Mouse (Mus musculus): ENCODE data around the gene Lrrc45. TPM values are rescaled to one million over a fixed set of nuclear protein-coding genes. Genes with fewer than 3 reads are reported as not detected.
A peak's percentile ranks its signal among the peaks of the same experiment; 100 is the strongest.
"Not testable (repeated sequence)": the region's sequence is repeated elsewhere in the genome, so short reads cannot be mapped to it uniquely, and the experiment has no call there.

Lrrc45 gene
- polyA plus RNA-seq, 1 experiment from 2014 or later: 66.0 TPM

DNA sequence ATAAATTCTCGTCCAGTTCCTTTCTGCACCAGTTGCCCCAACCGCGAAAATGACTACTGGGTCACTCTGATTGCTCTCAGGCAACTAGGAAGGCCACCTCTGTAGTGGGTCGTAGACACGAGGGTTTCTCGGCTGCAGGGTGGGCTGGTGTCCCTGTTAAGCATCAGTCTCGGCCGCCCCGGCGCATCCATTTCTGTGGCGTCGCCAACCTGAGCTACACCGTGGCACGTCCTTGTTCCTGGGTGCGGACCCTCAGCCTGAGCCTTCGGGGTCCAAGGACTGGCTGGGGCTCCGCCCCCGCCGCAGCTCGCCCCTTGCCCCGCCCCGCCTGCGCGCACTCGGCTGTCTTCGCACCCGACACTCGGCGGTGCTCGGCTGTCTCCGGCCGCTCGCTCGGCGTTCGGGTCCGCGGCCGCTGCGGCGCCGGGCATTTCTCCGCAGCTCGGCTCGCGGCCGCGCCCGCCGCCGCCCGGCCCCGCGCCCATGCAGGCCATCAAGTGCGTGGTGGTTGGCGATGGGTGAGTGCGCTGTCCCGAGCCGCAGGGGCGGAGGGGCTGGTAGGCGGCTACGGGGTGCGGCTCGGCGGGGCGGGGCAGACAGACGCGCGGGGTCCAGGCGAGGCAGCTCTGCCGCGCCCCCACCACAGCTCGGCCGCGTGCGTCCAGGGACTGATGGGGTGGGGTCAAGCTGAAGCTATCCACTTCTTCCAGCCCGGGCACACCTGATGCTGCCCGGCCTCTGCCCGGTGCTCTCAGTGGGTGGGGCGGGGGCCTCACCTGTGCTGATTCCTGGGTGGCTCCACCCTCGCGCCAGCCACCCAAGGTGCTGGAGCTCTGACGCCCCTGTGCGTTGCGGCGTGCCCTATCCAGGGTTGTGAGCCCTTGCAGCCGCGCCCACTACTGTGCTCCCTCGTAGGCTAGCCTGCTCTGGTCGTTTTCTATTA lies 7.7 kb downstream of the Lrrc45 start, which contains the start of gene Rac3:
Gene Rac3 (plus strand): TSS at position 347 of the 943 bp plus-strand sequence.
- ATAC-seq (replicated peaks; ENCODE audit: low FRiP score): peak; percentile 73
- H3K4me1 ChIP-seq: peaks cover 32% of the 10 kb centered on the region
- peak within 1 kb of the TSS; percentile 72 for H3K9ac ChIP-seq
- H3K4me2 ChIP-seq: peak within 1 kb of the TSS; percentile 100
- no peaks in the 10 kb centered on the region for H3K9me3 ChIP-seq (replicated peaks)
- H3K27me3 ChIP-seq: peaks cover 7% of the 10 kb centered on the region
- peak within 1 kb of the TSS; percentile 61 for H3K4me3 ChIP-seq (replicated peaks)
- under 1% methylated on average over 90 of the region's 90 CpGs for WGBS
- 0 out of 2 replicates have a peak within 1 kb of the TSS, but pooled peaks have one; percentile 10 for H3K27ac ChIP-seq
- H3K36me3 ChIP-seq: peaks cover 42% of the 10 kb centered on the region

DNA sequence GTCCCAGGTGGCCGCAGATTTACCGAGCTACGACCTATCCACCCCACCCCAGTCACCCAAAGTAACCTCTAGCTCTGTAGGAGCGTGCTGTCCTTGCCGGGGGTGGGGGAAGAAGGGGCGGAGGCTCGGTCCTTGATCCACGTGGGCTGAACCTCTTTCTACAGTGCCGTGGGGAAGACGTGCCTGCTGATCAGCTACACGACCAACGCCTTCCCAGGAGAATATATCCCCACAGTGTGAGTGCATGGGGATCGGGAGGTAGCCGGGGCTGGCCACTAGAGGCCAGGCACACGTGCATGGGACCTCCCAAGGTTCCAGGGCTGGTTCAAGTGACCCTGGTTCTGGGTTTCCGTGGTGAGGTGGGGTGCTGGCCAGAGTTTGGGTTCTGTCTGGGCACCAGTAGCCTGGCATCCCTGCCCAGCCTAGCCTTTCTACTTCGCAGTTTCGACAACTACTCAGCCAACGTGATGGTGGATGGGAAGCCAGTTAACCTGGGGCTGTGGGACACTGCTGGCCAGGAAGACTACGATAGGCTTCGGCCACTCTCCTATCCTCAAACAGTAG lies 8.4 kb downstream of the Lrrc45 start:
- peaks cover 7% of the 10 kb centered on the region for H3K27me3 ChIP-seq
- peak overlapping the region; percentile 100 for H3K4me2 ChIP-seq
- H3K4me1 ChIP-seq: peaks cover 39% of the 10 kb centered on the region
- peaks cover 35% of the 10 kb centered on the region for H3K36me3 ChIP-seq
- H3K9me3 ChIP-seq (replicated peaks): no peaks in the 10 kb centered on the region
- WGBS: 23% methylated on average over 21 of the region's 21 CpGs
- no peak for ATAC-seq (replicated peaks; ENCODE audit: low FRiP score)
- peak overlapping the region; percentile 61 for H3K4me3 ChIP-seq (replicated peaks)
- peak overlapping the region; percentile 72 for H3K9ac ChIP-seq
- H3K27ac ChIP-seq: no peak overlapping the region

DNA sequence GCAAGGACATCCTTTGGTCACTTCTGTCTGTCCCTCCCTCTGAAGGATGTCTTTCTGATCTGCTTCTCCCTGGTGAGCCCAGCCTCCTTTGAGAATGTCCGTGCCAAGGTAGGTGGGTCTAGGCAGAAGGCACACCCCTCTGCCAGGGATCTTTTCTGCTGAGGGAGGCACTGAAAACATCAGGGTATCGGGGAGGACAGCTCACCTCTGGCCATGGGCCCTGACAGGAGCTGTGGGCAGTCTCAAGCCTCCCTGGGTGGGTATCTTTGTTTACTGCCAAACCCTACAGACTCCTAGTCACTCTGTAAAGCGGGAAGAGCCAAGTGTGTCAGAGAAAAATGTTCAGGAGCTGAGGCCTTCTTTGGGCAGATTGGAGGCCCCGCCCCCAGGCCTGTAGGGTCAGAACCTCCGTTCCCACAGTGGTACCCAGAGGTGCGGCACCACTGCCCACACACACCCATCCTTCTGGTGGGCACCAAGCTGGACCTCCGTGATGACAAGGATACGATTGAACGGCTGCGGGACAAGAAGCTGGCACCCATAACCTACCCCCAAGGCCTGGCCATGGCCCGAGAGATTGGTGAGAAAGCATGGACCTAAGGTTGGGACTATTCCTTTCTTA lies 9.1 kb downstream of the Lrrc45 start:
- Histone ChIP-seq H3K9ac (no peak overlapping the region), H3K27me3 (peaks cover 7% of the 10 kb centered on the region), H3K4me2 (peak overlapping the region; percentile 100), H3K27ac (no peak overlapping the region), H3K4me3 (replicated peaks) (no peak overlapping the region), H3K9me3 (replicated peaks) (no peaks in the 10 kb centered on the region), H3K4me1 (peaks cover 39% of the 10 kb centered on the region), H3K36me3 (peaks cover 27% of the 10 kb centered on the region)
- 91% methylated on average over 11 of the region's 11 CpGs for WGBS
- ATAC-seq (replicated peaks; ENCODE audit: low FRiP score): no peak

DNA sequence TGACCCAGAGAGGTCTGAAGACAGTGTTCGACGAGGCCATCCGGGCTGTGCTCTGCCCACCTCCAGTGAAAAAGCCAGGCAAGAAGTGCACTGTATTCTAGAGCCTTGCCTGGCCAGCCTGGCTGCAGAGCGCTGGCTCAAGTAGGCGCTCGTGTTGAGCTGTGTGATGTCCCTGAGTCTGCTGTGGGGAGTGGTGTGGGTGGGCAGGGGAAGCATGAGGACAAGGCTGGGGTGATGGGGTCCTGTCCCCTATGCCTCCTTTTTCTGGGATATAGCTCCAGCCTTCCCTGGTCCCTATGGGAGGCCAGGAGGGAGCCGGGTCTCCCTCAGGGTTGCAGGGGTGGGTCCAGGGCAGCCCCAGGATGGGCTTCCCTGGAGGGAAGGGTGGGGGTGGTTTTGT lies 9.8 kb downstream of the Lrrc45 start:
- peaks cover 39% of the 10 kb centered on the region for H3K4me1 ChIP-seq
- peaks cover 21% of the 10 kb centered on the region for H3K36me3 ChIP-seq
- no peak overlapping the region for H3K9ac ChIP-seq
- ATAC-seq (replicated peaks; ENCODE audit: low FRiP score): no peak
- peaks cover 7% of the 10 kb centered on the region for H3K27me3 ChIP-seq
- no peak overlapping the region for H3K4me3 ChIP-seq (replicated peaks)
- no peak overlapping the region for H3K27ac ChIP-seq
- H3K9me3 ChIP-seq (replicated peaks): no peaks in the 10 kb centered on the region
- H3K4me2 ChIP-seq: no peak overlapping the region
- 87% methylated on average over 7 of the region's 7 CpGs for WGBS

DNA sequence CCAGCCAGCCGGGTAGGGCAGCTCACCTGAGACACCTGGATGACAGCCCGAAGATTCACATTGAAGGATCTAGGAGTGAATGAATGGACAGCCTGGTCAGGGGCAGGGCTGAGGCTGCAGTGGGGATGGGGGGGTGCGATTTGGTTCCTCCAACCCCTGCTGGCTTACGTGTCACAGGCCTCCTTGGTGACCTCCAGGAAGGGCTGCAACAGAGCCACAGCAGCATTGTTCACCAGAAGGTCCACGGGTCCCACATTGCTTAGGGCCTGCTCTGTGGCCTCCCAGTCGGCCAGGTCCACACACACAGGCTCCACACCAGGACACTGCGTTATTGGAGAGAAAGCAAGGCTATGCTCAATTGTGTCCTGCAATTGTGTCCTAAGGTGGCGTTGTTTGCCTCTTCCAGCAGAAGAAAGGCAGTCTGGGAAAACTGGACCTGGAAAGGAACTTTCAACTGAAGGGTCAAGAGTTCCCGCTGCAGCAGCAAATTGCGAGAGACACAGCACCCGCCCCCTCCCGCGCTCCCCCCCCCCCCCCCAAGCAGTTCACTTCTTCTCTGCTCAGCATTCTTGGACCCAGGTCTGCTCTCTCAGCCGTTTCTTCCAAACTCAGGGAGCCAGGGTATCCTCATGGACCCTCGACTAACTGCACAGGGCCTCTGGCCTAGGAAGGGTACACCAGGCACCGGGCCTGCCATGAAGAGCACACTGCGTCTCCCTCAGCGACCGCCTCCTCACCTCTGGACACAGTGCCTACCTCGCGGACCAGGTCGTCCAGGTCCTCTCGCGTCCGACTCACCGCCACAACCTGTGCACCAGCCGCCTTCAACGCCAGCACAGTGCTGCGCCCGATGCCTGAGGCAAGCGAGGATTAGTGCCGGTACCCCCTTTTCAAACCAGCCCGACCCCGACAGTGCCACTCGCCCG lies 12.8 kb downstream of the Lrrc45 start:
- WGBS: 19% methylated on average over 36 of the region's 36 CpGs
- H3K4me3 ChIP-seq (replicated peaks): peak overlapping the region; percentile 69

DNA sequence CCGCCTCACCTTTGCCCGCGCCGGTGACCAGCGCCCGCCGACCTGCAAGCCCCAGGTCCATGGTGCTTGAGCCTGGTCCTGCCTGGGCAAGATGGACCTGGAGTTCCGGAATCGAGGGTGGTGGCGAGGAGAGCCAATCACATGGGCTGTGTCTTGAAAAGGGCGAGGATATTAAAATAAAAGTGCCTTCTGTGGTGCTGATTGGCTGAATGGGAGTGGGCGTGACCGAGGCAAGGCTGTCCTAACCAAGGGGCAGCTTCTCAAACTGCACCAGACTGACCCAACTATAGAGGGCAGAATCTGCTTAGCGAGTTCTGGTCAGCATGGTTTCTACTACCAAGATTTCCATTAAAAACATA lies 13.4 kb downstream of the Lrrc45 start, which contains the start of gene Dcxr:
Gene Dcxr (minus strand): TSS at position 113 of the 359 bp plus-strand sequence.
- ATAC-seq (replicated peaks; ENCODE audit: low FRiP score): peak; percentile 89
- peak within 1 kb of the TSS; percentile 62 for H3K27ac ChIP-seq
- H3K9ac ChIP-seq: peak within 1 kb of the TSS; percentile 55
- peak within 1 kb of the TSS; percentile 69 for H3K4me3 ChIP-seq (replicated peaks)
- peaks cover 8% of the 10 kb centered on the region for H3K27me3 ChIP-seq
- H3K9me3 ChIP-seq (replicated peaks): no peaks in the 10 kb centered on the region
- H3K4me1 ChIP-seq: peaks cover 24% of the 10 kb centered on the region
- H3K36me3 ChIP-seq: 0 out of 2 replicates have a peak, but pooled peaks cover 7% of the 10 kb centered on the region
- WGBS: under 1% methylated on average over 14 of the region's 14 CpGs
- peak within 1 kb of the TSS; percentile 95 for H3K4me2 ChIP-seq

More for the DNA sequence above, 12.8 kb downstream of the Lrrc45 start:
- Histone ChIP-seq H3K9me3 (replicated peaks) (no peaks in the 10 kb centered on the region), H3K36me3 (0 out of 2 replicates have a peak, but pooled peaks cover 7% of the 10 kb centered on the region), H3K27ac (peak overlapping the region; percentile 62), H3K9ac (peak overlapping the region; percentile 55), H3K4me1 (peaks cover 29% of the 10 kb centered on the region), H3K27me3 (peaks cover 10% of the 10 kb centered on the region), H3K4me2 (peak overlapping the region; percentile 95)
- peak; percentile 32 for ATAC-seq (replicated peaks; ENCODE audit: low FRiP score)

DNA sequence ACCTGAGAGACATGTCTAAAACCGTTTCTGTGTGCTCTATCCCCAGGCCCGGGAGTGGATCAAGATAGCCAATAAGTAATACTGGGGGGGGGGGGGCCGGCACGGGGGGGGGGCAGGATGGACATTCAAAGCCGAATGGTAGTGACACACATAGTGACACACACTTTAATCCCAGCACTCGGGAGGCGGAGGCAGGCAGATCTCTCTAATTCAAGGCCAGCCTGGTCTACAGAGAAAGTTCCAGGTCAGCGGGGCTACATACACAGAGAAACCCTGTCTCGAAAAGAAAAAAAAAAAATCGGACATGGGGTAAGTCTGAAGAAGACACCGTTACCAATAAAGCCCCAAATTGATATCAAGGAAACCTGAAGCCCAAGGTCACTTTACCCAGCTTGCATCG lies 13.8 kb downstream of the Lrrc45 start:
- Histone ChIP-seq H3K4me2 (peak overlapping the region; percentile 95), H3K9me3 (replicated peaks) (no peaks in the 10 kb centered on the region), H3K9ac (no peak overlapping the region), H3K4me1 (peaks cover 22% of the 10 kb centered on the region), H3K4me3 (replicated peaks) (no peak overlapping the region), H3K36me3 (0 out of 2 replicates have a peak, but pooled peaks cover 7% of the 10 kb centered on the region), H3K27ac (no peak overlapping the region), H3K27me3 (peaks cover 7% of the 10 kb centered on the region; the same call in 1 of the 2 replicates)
- 57% methylated on average over 12 of the region's 12 CpGs for WGBS
- no peak for ATAC-seq (replicated peaks; ENCODE audit: low FRiP score)

DNA sequence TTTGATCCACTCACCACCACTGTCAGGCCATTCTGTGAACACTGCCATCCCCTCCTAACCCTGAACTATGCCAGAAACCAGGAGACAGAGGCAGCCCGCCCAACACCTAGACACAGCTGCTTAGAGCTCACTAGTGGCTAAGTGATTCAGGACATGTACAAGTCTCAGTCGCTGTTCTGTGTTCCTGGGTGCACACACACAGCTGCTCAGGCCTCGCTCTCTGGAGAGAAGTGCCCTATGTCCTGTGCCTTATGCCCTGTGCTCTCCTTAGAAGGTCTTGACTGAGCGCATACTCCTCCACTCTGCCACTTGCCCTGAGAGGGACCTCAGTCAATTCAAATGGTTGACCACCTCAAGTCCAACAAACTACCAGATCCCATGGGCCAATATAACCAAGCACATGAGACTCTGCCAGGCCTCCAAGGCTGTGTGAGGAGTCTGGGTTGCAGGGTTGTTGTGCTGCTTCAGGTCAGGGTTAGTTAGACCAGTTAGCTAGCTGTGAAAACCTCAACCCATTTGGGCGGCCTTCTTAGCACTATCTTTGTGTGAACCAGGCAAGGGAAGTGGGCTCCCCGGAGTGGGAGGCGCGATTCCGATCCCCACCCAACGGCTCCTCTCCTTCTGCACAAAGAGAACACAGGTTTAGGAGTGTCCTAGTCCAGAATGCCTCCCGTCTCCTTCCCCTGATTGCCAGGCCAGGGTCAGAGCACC lies 15.0 kb downstream of the Lrrc45 start:
- H3K36me3 ChIP-seq: 0 out of 2 replicates have a peak, but pooled peaks cover 7% of the 10 kb centered on the region
- H3K27ac ChIP-seq: no peak overlapping the region
- ATAC-seq (replicated peaks; ENCODE audit: low FRiP score): no peak
- 73% methylated on average over 11 of the region's 11 CpGs for WGBS
- H3K4me1 ChIP-seq: peaks cover 23% of the 10 kb centered on the region
- peaks cover 4% of the 10 kb centered on the region; the same call in 1 of the 2 replicates for H3K27me3 ChIP-seq
- H3K9me3 ChIP-seq (replicated peaks): no peaks in the 10 kb centered on the region
- H3K9ac ChIP-seq: no peak overlapping the region
- H3K4me2 ChIP-seq: peak overlapping the region; percentile 53
- H3K4me3 ChIP-seq (replicated peaks): no peak overlapping the region

DNA sequence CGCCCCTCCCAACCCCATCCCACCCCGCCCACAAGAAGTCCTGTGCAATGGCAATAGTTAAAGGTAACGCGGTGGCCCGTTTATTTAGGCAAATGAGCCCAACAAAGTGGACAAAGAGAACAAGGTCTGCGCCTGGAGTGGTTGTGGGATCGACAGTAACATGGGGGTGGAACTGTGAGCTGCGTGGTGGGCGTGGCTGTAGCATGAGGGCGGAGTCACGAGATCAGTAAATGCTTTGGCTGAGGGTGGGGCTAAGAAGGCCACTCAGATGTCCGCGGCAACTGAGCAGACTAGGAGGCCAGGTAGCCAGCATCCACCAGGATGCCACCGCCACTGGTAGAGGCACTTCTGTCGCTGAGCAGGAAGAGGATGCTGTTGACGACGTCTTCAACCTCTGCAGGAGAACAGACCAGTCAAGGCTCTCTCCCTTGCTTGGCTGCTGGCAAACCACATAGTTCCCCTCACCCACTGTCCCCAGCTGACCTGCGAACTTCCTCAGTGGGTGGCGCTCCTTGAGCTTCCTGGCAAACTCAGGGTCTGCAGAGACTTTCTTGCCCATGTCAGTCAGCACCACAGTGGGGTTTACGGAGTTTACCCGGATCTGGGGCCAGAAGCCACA lies 15.8 kb downstream of the Lrrc45 start:
- not testable (repeated sequence) for H3K9ac ChIP-seq

DNA sequence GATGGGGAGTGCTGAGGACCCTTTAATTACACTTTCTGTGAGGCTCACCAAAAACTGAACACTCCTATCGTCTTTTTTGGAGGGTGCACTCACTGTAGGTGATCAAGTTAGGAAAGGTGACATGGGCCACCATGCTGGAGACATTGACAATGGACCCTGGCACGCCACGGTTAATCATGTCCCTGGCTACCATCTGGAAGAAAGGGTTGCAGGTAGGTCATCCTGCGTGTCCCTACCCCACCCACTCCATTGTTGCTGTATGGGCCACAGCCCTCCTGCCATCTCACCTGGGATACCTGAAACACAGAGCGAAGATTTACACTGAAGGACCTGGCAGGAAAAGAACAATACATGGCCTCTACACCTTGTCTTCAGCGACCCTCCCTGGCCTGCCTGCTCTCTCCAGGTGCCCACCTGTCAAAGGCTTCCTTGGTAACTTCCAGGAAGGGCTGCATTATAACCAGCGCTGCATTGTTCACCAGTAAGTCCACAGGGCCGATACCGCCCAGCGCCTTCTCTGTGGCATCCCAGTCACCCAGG lies 16.7 kb downstream of the Lrrc45 start:
- ATAC-seq (replicated peaks; ENCODE audit: low FRiP score): no peak
- peaks cover 4% of the 10 kb centered on the region; the same call in 1 of the 2 replicates for H3K27me3 ChIP-seq
- no peak overlapping the region for H3K9ac ChIP-seq
- H3K9me3 ChIP-seq (replicated peaks): no peaks in the 10 kb centered on the region
- WGBS: 85% methylated on average over 10 of the region's 10 CpGs
- no peak overlapping the region for H3K4me3 ChIP-seq (replicated peaks)
- H3K36me3 ChIP-seq: 0 out of 2 replicates have a peak, but pooled peaks cover under 1% of the 10 kb centered on the region
- H3K4me2 ChIP-seq: no peak overlapping the region
- peaks cover 23% of the 10 kb centered on the region for H3K4me1 ChIP-seq
- no peak overlapping the region for H3K27ac ChIP-seq

More for the DNA sequence above, 15.8 kb downstream of the Lrrc45 start:
- H3K27me3 ChIP-seq; H3K9me3 ChIP-seq (replicated peaks); H3K27ac ChIP-seq; H3K36me3 ChIP-seq: not testable (repeated sequence)
- peak overlapping the region; percentile 53 for H3K4me2 ChIP-seq
- peak overlapping the region; percentile 9; the same call in 1 of the 2 replicates for H3K4me3 ChIP-seq (replicated peaks)
- H3K4me1 ChIP-seq: peaks cover 23% of the 10 kb centered on the region
- ATAC-seq (replicated peaks; ENCODE audit: low FRiP score): 0 out of 2 replicates have a peak, but pooled peaks have one; percentile 22
- WGBS: 3% methylated on average over 18 of the region's 21 CpGs
